Mouse (Mus musculus) CH12.LX (cell line): ENCODE measurements at regions not wholly inside any gene's neighbourhood (a gene's known extent, or its start where the extent isn't known, plus 50 kb on each side); places are given as distances from the start of the nearest gene placed in this dataset.

Source experiments
- DNase-seq: peaks from one replicate; pipeline ENCODE4 v3.0.0-alpha.2; 2013; ENCODE audit errors: extremely low read depth
- H3K27ac ChIP-seq: 2 replicates; pipeline ENCODE4 v1.5.1; 2012; ENCODE audit warnings: low read depth, mild to moderate bottlenecking, control low read depth, moderate library complexity; ENCODE audit not compliant: insufficient read depth
- H3K27me3 ChIP-seq: replicated peaks from 2 replicates; pipeline ENCODE3; 2012; ENCODE audit warnings: inconsistent platforms
- H3K36me3 ChIP-seq, 2 experiments: replicated peaks in 1 of 2; 2 replicates each; pipeline versions ENCODE3 to v1.6.1; 2012; ENCODE audit warnings: inconsistent platforms in 1 of 2, low read length in 1 of 2, mild to moderate bottlenecking in 1 of 2, mixed read lengths in 1 of 2, moderate library complexity in 1 of 2; ENCODE audit not compliant: control insufficient read depth in 1 of 2, insufficient read depth in 1 of 2
- H3K4me1 ChIP-seq, 2 experiments: 2 replicates each; pipeline ENCODE4 v1.6.1; 2012; ENCODE audit warnings: inconsistent platforms in 1 of 2, moderate library complexity in 1 of 2; ENCODE audit not compliant: insufficient read depth in 2 of 2, control insufficient read depth in 1 of 2
- H3K4me2 ChIP-seq: 2 replicates; pipeline ENCODE4 v1.6.1; 2012; ENCODE audit warnings: low read depth, mild to moderate bottlenecking, control low read depth; ENCODE audit not compliant: poor library complexity, insufficient read depth, severe bottlenecking
- H3K4me3 ChIP-seq, 3 experiments: fragments of 150-350 bp in 1 of 3; sonication (generic) in 1 of 3; replicated peaks in 1 of 3; 2 replicates each; pipeline versions ENCODE3 to v1.5.1; 2011 to 2012; ENCODE audit warnings: low read depth in 2 of 3, low read length in 2 of 3, mild to moderate bottlenecking in 2 of 3, moderate library complexity in 2 of 3, control low read depth in 1 of 3, improper control_type of control experiment in 1 of 3, inconsistent platforms in 1 of 3, mixed read lengths in 1 of 3; ENCODE audit not compliant: poor library complexity in 1 of 3
- H3K79me2 ChIP-seq: replicated peaks from 2 replicates; pipeline ENCODE4 v1.6.1; 2012; ENCODE audit warnings: mild to moderate bottlenecking, moderate library complexity; ENCODE audit not compliant: control insufficient read depth, poor library complexity, insufficient read depth, severe bottlenecking; ENCODE audit errors: extremely low read depth
- H3K9ac ChIP-seq: 2 replicates; pipeline ENCODE4 v1.6.1; 2012; ENCODE audit warnings: low read depth, mild to moderate bottlenecking, control low read depth, moderate library complexity; ENCODE audit not compliant: insufficient read depth
- H3K9me3 ChIP-seq: replicated peaks from 2 replicates; pipeline ENCODE3; 2012; ENCODE audit warnings: low read length, inconsistent platforms, mixed read lengths
- BHLHE40 ChIP-seq: IDR thresholded peaks from 2 replicates; pipeline ENCODE4 v1.6.1; 2011; ENCODE audit warnings: mild to moderate bottlenecking, low read depth, low read length, improper control_type of control experiment
- CHD1 ChIP-seq: IDR thresholded peaks from 2 replicates; pipeline ENCODE4 v1.6.1; 2012; ENCODE audit warnings: low read depth, low read length, improper control_type of control experiment, inconsistent platforms
- CHD2 ChIP-seq: IDR thresholded peaks from 2 replicates; pipeline ENCODE4 v1.6.1; 2011; ENCODE audit warnings: low read length, improper control_type of control experiment
- E2F4 ChIP-seq: IDR thresholded peaks from 2 replicates; pipeline ENCODE4 v1.6.1; 2011; ENCODE audit warnings: low read depth, low read length, improper control_type of control experiment; ENCODE audit not compliant: insufficient replicate concordance
- ELF1 ChIP-seq: IDR thresholded peaks from 2 replicates; pipeline ENCODE4 v1.6.1; 2014; ENCODE audit warnings: low read depth, mild to moderate bottlenecking, inconsistent platforms, low read length, improper control_type of control experiment
- EP300 ChIP-seq: IDR thresholded peaks from 2 replicates; pipeline ENCODE4 v1.6.1; 2011; ENCODE audit warnings: low read length, improper control_type of control experiment
- ETS1 ChIP-seq: conservative IDR thresholded peaks from 2 replicates; pipeline ENCODE4 v1.6.1; 2012; ENCODE audit warnings: low read depth, mild to moderate bottlenecking, inconsistent platforms, low read length, improper control_type of control experiment, moderate library complexity
- HCFC1 ChIP-seq: IDR thresholded peaks from 2 replicates; pipeline ENCODE4 v1.6.1; 2012; ENCODE audit warnings: low read depth, mild to moderate bottlenecking, inconsistent platforms, low read length, improper control_type of control experiment
- IRF4 ChIP-seq: IDR thresholded peaks from 2 replicates; pipeline ENCODE4 v1.6.1; 2014; ENCODE audit warnings: low read depth, mild to moderate bottlenecking, inconsistent platforms, low read length, improper control_type of control experiment
- JUN ChIP-seq: IDR thresholded peaks from 2 replicates; pipeline ENCODE4 v1.6.1; 2011; ENCODE audit warnings: low read depth, mild to moderate bottlenecking, low read length, improper control_type of control experiment, moderate library complexity; ENCODE audit not compliant: insufficient read depth
- JUND ChIP-seq: conservative IDR thresholded peaks from 2 replicates; pipeline ENCODE4 v1.6.1; 2011; ENCODE audit warnings: low read depth, low read length, improper control_type of control experiment
- KAT2A ChIP-seq: IDR thresholded peaks from 2 replicates; pipeline ENCODE4 v1.6.1; 2012; ENCODE audit warnings: low read length, improper control_type of control experiment, inconsistent platforms; ENCODE audit not compliant: insufficient replicate concordance
- MAFK ChIP-seq: IDR thresholded peaks from 2 replicates; pipeline ENCODE4 v1.6.1; 2011; ENCODE audit warnings: low read length, improper control_type of control experiment; ENCODE audit not compliant: insufficient replicate concordance
- MAX ChIP-seq: IDR thresholded peaks from 2 replicates; pipeline ENCODE4 v1.6.1; 2011; ENCODE audit warnings: low read length, improper control_type of control experiment
- MAZ ChIP-seq: IDR thresholded peaks from 2 replicates; pipeline ENCODE4 v1.6.1; 2012; ENCODE audit warnings: low read depth, mild to moderate bottlenecking, inconsistent platforms, low read length, improper control_type of control experiment, moderate library complexity
- MEF2A ChIP-seq: IDR thresholded peaks from 2 replicates; pipeline ENCODE4 v1.6.1; 2014; ENCODE audit warnings: low read depth, mild to moderate bottlenecking, inconsistent platforms, low read length, improper control_type of control experiment, borderline replicate concordance
- MXI1 ChIP-seq: IDR thresholded peaks from 2 replicates; pipeline ENCODE4 v1.6.1; 2011; ENCODE audit warnings: mild to moderate bottlenecking, low read depth, low read length, improper control_type of control experiment
- MYC ChIP-seq: IDR thresholded peaks from 2 replicates; pipeline ENCODE4 v1.6.1; 2011; ENCODE audit warnings: low read depth, mild to moderate bottlenecking, improper control_type of control experiment, low read length
- NELFE ChIP-seq: IDR thresholded peaks from 2 replicates; pipeline ENCODE4 v1.6.1; 2011; ENCODE audit warnings: low read depth, low read length, improper control_type of control experiment
- NRF1 ChIP-seq: IDR thresholded peaks from 2 replicates; pipeline ENCODE4 v1.6.1; 2014; ENCODE audit warnings: low read depth, mild to moderate bottlenecking, inconsistent platforms, low read length, improper control_type of control experiment, moderate library complexity
- POLR2A ChIP-seq: IDR thresholded peaks from 2 replicates; pipeline ENCODE4 v1.6.1; 2011; ENCODE audit warnings: low read depth, mild to moderate bottlenecking, improper control_type of control experiment, low read length
- POLR2AphosphoS2 ChIP-seq: IDR thresholded peaks from 2 replicates; pipeline ENCODE4 v1.6.1; 2011; ENCODE audit warnings: low read depth, low read length, improper control_type of control experiment
- RCOR1 ChIP-seq: conservative IDR thresholded peaks from 2 replicates; pipeline ENCODE4 v1.6.1; 2012; ENCODE audit warnings: low read depth, mild to moderate bottlenecking, inconsistent platforms, low read length, improper control_type of control experiment
- SMC3 ChIP-seq: IDR thresholded peaks from 2 replicates; pipeline ENCODE4 v1.6.1; 2011; ENCODE audit warnings: low read depth, low read length, improper control_type of control experiment
- TBP ChIP-seq: conservative IDR thresholded peaks from 2 replicates; pipeline ENCODE4 v1.6.1; 2011; ENCODE audit warnings: low read depth, low read length, improper control_type of control experiment
- TCF12 ChIP-seq: IDR thresholded peaks from 2 replicates; pipeline ENCODE4 v1.6.1; 2014; ENCODE audit warnings: low read depth, mild to moderate bottlenecking, inconsistent platforms, low read length, improper control_type of control experiment
- USF1 ChIP-seq: IDR thresholded peaks from 2 replicates; pipeline ENCODE4 v1.6.1; 2014; ENCODE audit warnings: low read depth, mild to moderate bottlenecking, inconsistent platforms, low read length, improper control_type of control experiment
- USF2 ChIP-seq: conservative IDR thresholded peaks from 2 replicates; pipeline ENCODE4 v1.6.1; 2011; ENCODE audit warnings: low read depth, low read length, improper control_type of control experiment
- ZKSCAN1 ChIP-seq: IDR thresholded peaks from 2 replicates; pipeline ENCODE4 v1.6.1; 2012; ENCODE audit warnings: low read depth, inconsistent platforms, low read length, improper control_type of control experiment, borderline replicate concordance
- ZMIZ1 ChIP-seq: IDR thresholded peaks from 2 replicates; pipeline ENCODE4 v1.6.1; 2012; ENCODE audit warnings: low read depth, mild to moderate bottlenecking, inconsistent platforms, low read length, improper control_type of control experiment
- ZNF384 ChIP-seq: IDR thresholded peaks from 2 replicates; pipeline ENCODE4 v1.6.1; 2012; ENCODE audit warnings: low read depth, low read length, improper control_type of control experiment, inconsistent platforms
- dilution Hi-C: fragments of 300-500 bp; cut with MboI; formaldehyde crosslinking; loops from 2 replicates; pipeline ENCODE4 v1.14.3; 2020; ENCODE audit warnings: low sequenced_read_pairs; ENCODE audit not compliant: extremely low pct_unique_long_range_greater_than_20kb, extremely low pct_ligation_motif_present
- in situ Hi-C: fragments of 300-500 bp; cut with MboI; formaldehyde crosslinking; loops from 3 replicates; pipeline ENCODE4 v1.14.3; 2019; ENCODE audit warnings: low sequenced_read_pairs, low pct_ligation_motif_present, low pct_unique_long_range_greater_than_20kb, mixed read lengths

DNA sequence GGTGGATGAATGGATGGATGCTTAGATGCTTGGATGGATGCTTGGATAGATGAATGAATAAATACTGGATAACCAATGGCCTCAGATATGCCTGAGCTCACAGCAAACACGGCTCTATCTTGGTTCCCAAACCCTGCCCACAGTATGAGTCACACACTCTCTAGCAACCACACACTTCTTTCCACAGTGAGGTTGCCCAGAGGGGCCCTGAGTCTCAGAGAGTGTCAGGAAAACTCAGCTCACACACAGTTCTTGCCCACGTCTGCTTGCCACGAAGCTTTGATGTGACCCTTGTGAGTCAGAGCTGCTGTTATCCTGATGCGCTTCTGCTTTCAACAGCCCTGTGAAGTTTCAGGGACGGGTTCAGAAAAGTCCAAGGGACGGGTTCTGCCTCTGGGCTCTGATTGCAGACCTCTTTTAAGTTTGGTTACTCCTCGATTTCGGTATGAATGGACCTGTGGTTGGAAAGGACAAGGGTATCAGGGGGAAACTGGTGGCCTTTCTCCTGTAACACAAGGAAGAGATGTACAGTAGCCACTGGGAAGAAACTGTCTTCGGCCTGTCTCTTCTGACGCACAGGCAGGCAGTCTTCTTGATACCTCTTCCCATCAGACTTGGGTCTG is 250.2 kb downstream of the Rplp1 start (continued):
- peak; percentile 80 for TF ChIP-seq MAX
- TF ChIP-seq MAFK: peak; percentile 74; the same call in 1 of the 2 replicates
- TF ChIP-seq MXI1: no peak; the same call in 1 of the 2 replicates
- peak; percentile 83 for TF ChIP-seq MAZ
- peak; percentile 90 for TF ChIP-seq BHLHE40
- peak; percentile 23; the same call in 1 of the 2 replicates for TF ChIP-seq ZNF384
- peak; percentile 90 for TF ChIP-seq TCF12
- peak; percentile 23; the same call in 1 of the 2 replicates for TF ChIP-seq HCFC1
- TF ChIP-seq USF2: no peak
- peak; percentile 62 for TF ChIP-seq JUN
- peak; percentile 65 for TF ChIP-seq JUND
- no peak for TF ChIP-seq USF1
- no peak for TF ChIP-seq NRF1
- no peak for TF ChIP-seq NELFE
- TF ChIP-seq POLR2AphosphoS2: no peak
- no peak for TF ChIP-seq ZMIZ1
- TF ChIP-seq MEF2A: peak; percentile 84

DNA sequence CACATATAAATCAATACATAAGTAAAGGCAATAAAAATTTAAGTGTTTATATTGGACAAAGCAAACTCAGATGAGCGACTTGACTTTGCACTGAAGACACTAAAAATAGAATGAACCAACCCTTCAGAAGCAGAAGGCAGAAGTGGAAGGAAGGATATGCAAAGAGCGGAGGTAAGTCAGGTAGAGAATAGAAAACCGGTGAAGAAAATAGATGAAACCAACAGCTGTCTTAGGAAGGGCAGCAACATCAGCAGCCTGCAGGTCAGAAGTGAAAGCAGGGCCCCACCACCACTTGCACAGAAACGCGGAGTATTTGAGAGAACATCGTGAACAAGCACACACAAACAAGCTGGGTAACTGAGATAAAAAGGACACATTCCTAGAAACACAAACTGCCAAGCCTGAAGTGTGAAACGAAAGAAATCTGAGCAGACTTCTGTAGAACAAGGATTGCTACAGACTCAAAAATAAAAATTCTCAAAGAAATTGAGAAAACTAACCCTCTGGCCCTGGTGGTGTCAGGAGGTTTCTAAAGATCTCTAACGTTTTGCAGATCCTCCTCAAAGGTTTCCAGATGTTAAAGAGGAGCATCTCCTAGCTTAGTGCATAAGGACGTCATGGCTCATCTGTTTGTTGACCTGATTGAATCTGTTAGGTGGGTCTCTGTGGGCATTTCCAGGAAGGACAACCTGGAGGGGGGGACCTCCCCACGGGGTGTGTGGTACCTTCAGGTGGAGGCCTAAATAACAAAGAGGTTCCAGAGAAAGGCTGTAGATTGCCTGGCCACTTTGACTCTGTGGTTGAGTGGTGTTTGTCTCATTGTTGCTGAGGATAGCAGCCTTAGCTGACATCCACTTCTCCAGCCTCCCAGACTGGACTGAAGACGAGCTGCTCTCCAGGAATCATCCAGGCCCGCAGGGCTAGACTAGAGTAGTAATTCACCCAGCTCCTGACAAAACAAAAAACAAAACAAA is 252.0 kb downstream of the Rplp1 start:
- peak overlapping the region; percentile 87 for H3K27ac ChIP-seq
- peak overlapping the region; percentile 92 for H3K4me2 ChIP-seq
- peak overlapping the region; percentile 35 for H3K9ac ChIP-seq
- no peak overlapping the region for H3K4me3 ChIP-seq
- no peaks in the 10 kb centered on the region for H3K9me3 ChIP-seq
- dilution Hi-C loops: no loop called here
- H3K27me3 ChIP-seq: no peaks in the 10 kb centered on the region
- no peaks in the 10 kb centered on the region for H3K36me3 ChIP-seq
- in situ Hi-C loops: no loop called here
- H3K79me2 ChIP-seq: no peaks in the 10 kb centered on the region
- H3K4me1 ChIP-seq: peaks cover 50 to 92% of the 10 kb centered on the region in 2 experiments
- peak; percentile 82 for DNase-seq
- TF ChIP-seq USF1: no peak
- no peak for TF ChIP-seq KAT2A
- peak; percentile 17; the same call in 1 of the 2 replicates for TF ChIP-seq MYC
- no peak for TF ChIP-seq POLR2AphosphoS2
- TF ChIP-seq RCOR1: peak; percentile 73
- TF ChIP-seq MAFK: peak; percentile 85
- TF ChIP-seq ELF1: 0 out of 2 replicates have a peak, but pooled peaks have one; percentile 16
- peak; percentile 89 for TF ChIP-seq CHD1
- TF ChIP-seq ZNF384: 0 out of 2 replicates have a peak, but pooled peaks have one; percentile 25
- TF ChIP-seq MAZ: peak; percentile 44; the same call in 1 of the 2 replicates
- TF ChIP-seq TCF12: peak; percentile 94
- peak; percentile 60; the same call in 1 of the 2 replicates for TF ChIP-seq MAX
- TF ChIP-seq JUN: peak; percentile 8; the same call in 1 of the 2 replicates
- TF ChIP-seq MXI1: peak; percentile 62
- peak; percentile 93 for TF ChIP-seq IRF4
- peak; percentile 95 for TF ChIP-seq EP300
- TF ChIP-seq ETS1: peak; percentile 92
- TF ChIP-seq CHD2: peak; percentile 54; the same call in 1 of the 2 replicates
- 0 out of 2 replicates have a peak, but pooled peaks have one; percentile 41 for TF ChIP-seq ZMIZ1
- TF ChIP-seq SMC3: peak; percentile 29
- no peak; the same call in 1 of the 2 replicates for TF ChIP-seq POLR2A
- TF ChIP-seq NELFE: peak; percentile 36; the same call in 1 of the 2 replicates
- TF ChIP-seq E2F4: no peak
- TF ChIP-seq ZKSCAN1: no peak
- TF ChIP-seq MEF2A: peak; percentile 98
- 0 out of 2 replicates have a peak, but pooled peaks have one; percentile 38 for TF ChIP-seq TBP
